Mouse (Mus musculus) cerebellum, postnatal 4 days (tissue): Measurements from ENCODE around the gene Nutm1.
"Not testable (repeated sequence)": the region's sequence is repeated elsewhere in the genome, so short reads cannot be mapped to it uniquely, and the experiment has no call there.

Source experiments
- DNase-seq, 2 experiments: peaks; one replicate each; pipeline ENCODE4 v3.0.0; 2022; ENCODE audit warnings: low spot score in 2 of 2, mixed read lengths in 1 of 2

Gene Nutm1

DNA sequence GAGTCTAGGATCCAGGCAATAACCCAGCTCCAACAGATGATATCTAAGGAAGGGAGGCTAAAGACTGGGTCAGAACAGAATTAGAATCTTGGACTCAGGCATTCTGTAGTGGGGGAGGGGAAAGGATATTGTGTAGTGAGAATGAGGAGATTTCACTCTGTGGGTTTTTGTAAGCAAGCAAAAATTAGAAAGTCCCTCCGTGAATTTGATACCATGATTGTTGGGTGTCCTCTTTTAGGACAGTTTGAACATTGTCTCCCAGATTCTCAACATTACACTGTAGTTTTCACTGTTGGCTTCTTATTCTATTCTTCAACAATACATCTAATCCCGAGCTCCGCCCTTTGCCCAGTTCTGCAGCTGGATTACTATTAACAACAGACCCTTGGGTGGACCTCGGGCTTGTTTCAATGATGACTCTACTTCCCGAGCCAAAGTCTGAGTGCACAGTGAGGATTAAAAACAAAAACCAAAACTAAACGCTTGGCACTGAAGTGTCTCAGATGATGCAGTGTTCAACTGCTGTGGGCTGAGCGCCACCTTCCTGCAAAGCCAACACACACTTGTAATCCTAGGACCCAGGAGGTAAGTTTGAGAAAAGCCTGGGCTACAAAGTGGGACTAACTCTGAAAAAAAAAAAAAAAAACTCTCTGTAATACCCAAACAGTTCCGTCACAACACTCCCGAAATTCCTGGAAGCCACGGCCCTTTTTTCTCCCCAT, at the start of gene Nutm1:
Gene Nutm1, minus strand, starts transcription at position 51 of the 722 bp plus-strand sequence.
- no peak for DNase-seq

DNA sequence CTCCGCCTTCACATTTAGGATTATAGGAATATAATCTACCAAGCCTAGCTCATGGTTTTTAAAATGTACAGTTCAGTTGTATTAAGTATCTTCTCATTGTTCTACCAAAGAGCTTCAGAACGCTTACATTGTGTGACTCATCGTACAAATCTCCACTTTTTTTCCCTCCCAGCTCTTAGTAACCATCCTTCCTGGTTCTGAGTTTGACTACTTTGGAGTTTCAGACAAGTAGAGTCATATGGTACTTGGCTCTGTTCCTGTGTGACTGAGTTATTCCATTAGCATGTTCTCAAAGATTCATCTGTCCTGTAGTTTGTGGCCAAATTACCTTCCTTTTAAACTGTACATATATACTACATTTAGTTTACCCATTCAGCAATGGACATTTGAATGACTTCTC, 49.6 kb upstream of the Nutm1 start:
- no peak for DNase-seq

DNA sequence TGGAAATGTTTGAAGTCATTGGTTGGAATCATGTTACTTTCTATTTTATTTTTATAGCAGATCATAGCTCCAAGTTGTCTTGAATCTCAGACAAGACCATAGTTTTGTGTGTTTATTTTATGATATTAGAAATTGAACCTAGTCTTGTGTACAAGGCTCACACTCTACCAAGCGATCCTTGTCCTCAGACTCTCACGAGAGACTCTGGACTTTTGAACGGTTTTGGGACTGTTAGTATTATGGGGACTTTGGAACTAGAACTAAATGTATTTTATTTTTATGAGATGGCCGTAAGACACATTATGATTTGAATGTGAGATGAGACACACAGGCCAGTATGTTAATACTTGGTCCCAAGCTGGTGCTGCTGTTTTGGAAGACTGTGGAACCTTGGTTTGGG, 39.1 kb upstream of the Nutm1 start:
- no peak for DNase-seq

DNA sequence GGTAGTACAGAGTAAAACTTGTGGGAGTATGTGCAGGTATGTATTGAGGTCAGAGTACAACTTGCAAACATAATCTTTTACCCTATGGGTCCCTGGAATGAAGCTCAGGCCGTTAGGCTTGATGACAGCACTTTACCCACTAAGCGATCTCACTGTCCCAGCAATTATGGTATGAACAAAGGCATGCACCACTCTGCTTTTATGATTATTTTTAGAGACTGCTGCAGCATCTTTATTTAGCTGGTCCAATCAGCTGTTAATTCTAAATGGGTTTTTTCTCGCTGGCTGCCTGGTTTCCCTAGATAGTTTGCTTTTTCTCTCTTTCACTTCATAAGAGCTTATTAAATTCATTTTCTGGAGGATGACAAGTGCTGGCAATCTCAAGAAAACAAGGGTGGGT, 37.1 kb upstream of the Nutm1 start:
- no peak for DNase-seq

DNA sequence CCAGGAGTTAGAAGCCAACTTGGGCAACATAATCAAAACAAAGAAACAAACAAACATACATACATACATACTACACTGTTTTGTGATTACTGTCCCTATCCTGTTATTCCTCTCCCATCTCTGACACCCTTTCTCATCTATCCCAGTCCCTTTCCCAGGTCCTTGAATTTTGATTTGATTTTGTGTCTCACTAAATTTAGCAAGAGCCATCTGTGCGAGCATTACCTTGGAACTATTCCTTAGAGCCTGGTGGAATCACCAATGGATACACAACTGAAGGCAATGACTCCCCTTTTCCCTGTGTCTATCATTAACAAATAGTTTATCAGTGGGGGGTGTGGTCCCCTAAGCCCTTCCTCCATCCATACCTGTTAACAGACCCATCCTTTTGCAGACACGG, 33.7 kb upstream of the Nutm1 start:
- no peak for DNase-seq

DNA sequence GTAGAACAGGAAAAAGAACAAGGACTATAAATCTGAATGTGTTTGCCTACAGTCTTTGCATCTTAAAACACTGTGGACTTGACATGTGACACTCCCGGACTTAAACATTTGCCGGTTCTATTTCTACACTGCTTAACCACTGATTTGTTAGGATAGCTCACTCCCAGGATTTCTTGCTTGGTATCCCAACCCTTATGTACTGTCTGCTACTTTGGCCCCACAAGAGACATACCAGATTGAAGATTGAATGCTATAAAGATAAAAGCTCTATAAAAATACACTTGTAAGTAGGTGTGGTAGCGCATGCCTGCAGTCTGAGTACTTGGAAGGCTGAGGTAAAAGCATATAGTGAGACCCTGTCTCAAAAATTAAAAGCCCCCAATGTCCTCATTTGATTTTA, 30.4 kb upstream of the Nutm1 start:
- no peak for DNase-seq

DNA sequence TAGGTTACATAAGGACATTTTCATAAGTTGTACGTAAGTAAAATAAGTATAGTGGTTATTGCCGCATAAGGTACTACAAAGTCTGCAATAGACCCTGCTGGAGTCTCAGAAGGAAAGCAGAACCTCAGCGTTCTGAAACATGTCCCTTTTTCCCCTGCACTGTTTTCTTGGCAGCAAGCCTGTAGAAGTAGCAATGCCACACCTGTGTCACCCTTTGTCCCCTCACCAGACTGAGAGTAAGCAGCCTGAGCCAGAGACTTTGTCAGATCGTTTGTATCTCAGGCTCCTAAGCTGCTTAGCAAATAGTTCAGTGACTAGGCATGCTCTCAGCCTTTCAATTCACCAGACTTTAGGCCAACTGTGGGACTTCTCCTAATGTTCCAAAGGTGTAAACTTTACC, 28.0 kb upstream of the Nutm1 start:
- DNase-seq = no peak

DNA sequence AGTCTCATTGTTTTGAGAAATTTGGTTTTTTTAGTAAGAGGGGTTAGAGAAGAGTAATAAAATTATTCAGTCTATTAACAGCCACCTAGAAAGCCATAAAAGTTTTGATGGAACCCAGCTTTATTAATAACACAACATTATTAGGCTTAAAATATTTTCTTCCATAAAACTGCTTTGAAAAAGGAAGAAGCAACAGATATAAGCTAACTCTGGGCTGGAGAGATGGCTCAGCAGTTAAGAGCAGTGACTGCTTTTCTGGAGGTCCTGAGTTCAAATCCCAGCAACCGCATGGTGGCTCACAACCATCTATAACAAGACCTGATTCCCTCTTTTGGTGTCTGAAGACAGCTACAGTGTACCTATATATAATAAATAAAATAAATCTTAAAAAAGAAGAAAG, 27.0 kb upstream of the Nutm1 start:
- not testable (repeated sequence) for DNase-seq

DNA sequence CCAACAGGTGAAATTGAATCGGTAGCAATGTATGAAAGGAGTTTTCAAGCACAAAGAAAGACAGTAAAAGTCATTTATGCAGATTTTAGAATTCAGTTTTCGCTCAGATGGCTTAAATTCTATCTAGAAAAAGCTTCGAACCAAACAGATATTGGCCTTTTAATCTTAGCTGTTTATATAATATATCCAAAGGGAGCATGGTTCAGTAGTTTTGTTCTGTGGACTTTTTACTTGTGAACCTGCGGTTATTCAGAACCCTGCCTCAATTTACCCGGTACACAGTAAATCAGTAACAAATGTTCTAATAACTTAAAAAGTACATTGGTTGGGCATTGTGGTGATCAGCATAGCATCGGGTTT, 25.9 kb upstream of the Nutm1 start:
- DNase-seq = no peak

DNA sequence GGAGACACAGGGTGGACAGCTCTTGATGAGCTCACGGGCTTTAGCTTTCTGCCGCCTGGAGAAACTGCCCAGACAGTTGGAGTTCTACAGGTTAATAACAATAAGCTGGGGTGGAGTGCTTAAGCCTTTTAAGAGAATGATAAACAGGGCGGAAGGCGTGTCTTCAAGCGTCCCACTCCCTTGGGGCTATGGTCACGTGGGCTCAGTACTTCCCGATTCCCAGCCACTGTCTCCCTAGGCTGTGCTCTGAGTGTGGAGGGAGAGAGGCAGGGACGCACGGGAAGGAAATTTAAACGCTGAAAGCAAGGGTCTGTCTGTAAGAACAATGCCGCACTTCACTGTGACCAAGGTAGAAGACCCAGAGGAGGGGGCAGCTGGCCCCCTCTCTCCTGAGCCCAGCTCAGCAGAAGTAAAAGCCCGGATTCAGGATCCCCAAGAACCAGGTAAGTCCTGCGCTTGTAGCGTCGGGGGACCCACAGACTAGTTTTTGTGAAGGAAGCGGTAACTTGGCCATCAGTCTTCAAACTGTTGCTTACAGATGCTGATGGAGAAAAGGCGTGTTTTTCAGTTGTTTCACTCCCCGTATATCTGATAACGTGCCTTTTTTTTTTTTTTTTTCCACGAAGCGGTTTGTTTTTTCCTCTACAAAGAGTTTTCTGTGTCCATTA, 25.4 kb upstream of the Nutm1 start:
- DNase-seq = no peak

DNA sequence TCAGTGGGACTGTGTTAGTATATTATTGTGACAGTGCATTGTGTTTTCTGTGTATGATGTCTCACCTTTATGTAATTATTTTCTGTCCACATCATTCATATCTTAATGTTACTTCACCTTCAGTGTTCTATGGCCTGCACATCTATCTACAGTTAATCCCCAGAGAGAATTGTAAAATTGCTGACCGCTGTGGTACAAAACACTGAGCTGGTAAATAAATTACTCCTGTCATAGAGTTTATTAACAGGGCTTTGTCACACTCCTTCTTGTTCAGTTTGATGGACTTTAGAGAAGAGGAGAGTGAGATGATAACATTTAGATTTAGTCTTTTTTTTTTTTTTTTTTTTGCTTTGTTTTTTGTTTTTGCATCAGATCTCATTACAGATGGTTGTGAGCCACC, 23.8 kb upstream of the Nutm1 start:
- DNase-seq = no peak

DNA sequence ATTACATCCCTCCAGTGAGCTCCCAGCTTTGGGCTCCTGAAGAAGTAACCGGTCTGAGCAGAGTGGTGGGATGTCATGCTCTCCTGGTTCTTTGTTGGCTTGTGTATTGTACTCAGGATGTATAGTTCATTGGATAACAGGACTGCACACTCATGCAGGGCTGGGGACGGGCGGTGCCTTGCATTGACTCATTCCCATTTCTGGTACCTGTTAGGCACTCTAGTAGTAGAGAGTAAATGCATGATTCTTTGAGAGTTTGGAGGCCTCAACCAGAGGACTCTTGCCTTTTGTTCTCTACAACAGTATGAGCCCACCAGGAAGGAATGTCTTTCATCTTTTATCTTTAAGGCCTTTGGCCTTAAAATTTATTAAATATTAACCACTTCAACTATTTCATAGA, 17.8 kb upstream of the Nutm1 start:
- DNase-seq = no peak

DNA sequence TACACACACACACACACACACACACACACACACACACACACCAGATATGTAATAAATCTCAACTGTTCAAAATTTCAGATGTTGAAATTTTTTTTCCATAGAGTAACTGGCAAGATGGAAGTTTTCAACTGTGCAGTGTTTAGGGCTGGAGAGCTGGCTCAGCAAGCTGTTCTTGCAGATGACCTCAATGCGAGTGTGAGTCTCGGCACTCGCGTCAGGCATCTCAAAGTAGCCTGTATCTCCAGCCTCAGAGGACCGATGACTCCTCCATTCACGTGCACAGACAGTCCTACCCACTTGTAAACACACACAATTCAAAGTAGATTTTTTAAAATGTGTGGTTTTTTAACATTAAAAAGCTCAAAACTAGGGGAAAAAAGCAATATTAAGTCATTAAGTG, 14.4 kb upstream of the Nutm1 start:
- DNase-seq = no peak

DNA sequence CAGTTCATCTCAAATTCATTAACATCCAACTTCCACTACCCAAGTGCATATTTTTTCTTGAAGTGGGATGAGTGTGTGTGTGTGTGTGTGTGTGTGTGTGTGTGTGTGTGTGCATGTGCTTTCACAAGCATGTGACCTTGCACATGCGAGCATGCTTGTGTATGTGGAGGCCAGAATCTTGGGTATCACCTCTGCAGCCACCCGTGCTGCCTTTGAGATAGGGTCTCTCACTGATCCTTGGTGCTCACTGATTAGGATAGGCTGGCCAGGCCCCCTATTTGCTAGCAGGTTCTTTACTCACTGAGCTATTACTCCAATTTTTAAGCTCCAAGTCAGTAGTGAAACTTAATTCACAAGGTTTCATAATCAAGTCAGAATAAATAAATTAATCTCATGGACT, 13.8 kb upstream of the Nutm1 start:
- DNase-seq = no peak

DNA sequence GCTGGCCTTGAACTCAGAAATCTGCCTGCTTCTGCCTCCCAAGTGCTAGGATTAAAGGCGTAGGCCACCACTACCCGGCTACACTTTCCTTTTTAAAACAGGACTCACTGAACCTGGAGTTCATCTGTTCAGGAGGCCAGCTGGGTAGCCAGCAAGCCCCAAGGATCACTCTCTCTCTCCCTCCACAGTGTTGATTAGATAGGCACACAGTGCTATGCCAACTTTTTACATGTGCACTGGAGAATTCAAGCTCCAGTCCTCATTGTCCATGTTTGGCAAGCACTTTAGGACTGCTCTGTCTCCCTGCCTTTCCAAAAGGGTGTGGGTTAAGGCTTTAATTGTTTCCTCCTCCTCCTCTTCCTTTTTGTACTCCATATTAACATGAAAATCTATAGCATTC, 10.9 kb upstream of the Nutm1 start:
- no peak for DNase-seq

DNA sequence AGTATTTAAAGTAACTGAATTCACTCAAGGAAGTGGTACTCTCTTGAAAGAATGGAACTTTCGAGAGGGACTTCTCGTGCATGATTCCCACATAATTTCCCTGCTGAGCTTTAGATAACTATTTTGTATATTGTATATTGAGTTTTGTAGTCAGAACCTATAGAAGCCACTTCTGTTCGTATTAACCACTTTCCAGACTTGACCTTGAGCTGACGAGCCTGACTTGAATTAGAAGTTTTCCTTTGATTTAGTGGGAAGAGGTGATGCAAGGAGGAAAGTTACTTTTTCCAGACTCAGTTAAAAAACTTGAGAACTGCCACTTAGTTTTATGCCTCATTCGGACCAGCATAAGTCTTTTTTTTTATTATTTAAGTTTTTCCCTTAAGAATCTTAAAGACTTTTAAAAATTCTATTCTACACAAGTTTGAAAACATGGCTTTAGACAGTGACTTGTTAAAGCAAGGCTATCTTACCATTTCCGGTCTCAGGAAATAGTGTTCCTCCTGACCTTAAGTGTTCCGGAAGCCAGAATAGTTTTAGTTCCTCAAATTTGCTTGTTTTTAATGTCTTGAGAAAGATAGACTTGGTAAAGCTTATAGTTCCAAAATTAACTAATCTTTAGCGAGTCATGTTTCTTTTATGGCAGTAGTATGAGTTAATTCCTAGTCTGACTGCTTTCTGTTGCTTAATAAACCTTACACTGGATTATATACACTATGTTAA, 8.6 kb upstream of the Nutm1 start:
- DNase-seq = no peak

DNA sequence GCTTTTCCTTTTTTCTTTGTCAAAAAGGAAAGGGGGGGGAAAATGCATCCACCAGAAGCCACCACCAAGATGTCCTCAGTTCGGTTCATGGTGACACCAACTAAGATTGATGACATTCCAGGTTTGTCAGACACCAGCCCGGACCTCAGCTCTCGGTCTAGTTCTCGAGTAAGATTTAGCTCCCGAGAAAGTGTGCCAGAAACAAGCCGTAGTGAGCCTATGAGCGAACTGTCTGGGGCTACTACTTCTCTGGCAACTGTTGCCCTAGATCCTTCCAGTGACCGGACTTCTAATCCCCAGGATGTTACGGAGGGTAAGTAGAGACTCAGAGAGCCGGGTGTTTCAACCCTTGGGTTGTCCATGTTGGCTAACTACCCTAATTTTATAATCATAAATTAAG, 7.7 kb upstream of the Nutm1 start:
- no peak for DNase-seq

DNA sequence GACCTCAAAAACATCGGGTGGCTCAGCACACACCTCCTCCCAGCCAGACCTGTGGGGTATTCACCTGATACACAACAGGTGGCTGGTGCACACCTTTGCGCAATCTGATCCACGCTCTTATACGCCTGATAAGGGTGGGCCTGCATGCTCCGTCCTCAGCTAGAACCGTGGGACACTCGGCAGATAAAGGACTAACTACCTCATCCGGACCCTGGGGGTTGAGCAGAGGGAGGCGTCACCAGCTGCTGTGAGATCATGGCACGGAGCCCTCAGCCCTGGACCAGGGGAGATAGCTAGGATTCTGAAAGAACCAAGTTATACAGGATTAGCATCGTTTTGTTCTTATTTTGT, 7.1 kb upstream of the Nutm1 start, which contains the start of gene Gm21985:
Gene Gm21985, plus strand, starts transcription at position 73 of the 351 bp plus-strand sequence.
- peak in 1 of 2 experiments; percentile 49 for DNase-seq

DNA sequence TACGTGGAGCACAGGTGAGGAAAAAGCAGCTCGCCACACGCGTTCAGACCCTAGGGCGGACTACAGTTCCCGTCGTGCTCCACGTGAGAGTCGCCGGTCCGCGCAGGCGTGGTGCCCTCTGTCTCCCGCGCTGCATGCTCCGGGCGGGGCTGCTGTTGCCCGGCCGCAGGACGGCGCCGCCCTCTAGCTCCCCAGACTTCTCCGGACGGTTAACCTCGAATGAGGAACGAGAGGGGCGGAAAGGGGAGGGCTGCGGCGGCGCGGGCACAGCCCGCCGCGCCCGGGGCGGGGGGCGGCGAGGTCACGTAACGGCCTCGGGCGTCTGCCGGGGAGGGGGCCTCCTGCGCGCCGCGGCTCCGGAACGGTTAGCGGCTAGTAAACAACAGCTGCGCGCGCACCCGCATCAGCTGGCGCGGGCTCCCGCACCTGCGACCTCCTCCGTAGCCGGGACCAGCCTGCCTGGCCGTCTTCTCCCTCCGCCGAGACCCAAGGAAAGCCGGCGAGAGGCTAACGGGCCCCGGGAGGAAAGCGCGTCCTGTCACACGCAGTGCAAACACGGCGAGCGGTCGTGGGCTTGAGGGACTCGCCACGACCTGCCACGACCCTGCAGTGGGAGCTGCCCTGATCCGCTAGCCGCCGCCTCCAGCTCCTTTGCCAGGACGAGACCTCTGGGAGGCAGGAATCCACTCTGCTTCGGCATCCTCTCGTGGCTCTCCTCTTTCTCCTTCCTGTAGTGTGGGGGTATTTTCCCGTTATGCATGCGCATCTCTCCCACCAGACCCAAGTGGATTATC, 6.6 kb upstream of the Nutm1 start, which contains the start of gene Slc12a6:
Gene Slc12a6, plus strand, starts transcription at position 378 of the 794 bp plus-strand sequence.
- DNase-seq = peak; percentile 85 to 89

DNA sequence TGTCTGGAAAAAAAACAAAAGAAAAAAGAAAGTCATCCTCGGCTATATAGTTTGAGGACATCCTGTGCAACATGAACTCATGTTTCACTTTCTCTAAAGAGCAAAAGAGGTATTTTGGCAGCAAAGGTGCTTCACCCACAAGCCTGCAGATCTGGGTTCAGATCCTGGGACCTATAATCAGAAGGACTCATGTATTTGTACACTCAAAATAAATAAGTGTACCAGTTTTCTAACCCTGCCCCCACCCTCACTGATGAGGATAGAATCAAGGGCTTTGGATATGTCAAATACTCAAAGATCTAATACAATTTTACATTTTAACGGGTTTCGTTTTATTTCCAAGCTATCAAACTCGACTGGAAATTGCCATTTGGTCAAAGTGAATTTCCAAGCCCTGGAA, 5.3 kb upstream of the Nutm1 start:
- no peak for DNase-seq

DNA sequence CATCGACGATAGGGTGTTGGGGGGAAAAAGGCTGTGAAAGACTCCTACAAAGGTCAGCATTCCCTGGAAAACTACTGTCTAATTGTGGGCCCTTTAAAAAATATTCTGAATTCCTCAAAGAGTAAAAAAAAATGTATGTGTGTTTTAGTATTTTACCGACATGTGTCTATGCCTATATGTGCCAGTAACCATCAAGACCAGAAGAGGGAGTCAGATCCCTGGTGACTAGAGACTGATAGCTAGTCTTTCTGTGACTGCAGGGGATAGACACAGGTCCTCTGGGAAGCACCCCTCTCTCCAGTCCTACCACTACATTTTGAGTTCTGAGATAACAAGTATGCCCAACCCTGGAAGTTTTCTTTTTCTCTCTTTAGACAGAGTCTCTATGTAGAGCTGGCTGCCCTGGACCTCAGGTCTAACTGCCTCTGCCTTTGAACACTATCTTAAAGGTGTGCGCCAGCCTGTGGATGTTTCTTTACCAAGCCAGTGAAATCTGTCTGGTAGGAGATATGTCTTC, 3.7 kb upstream of the Nutm1 start:
- no peak for DNase-seq
